Mouse (Mus musculus) inflammation-experienced regulatory T-cells, adult 16 weeks (primary cell): ENCODE measurements around the gene Il22ra1. TPM values are rescaled to one million over a fixed set of nuclear protein-coding genes. Genes with fewer than 3 reads are reported as not detected.

Source experiments
- polyA plus RNA-seq: library from polyadenylated mRNA; unstranded; fragments of 100-300 nt; shearing (Covaris generic); gene quantifications from one replicate; pipeline ENCODE4 v1.2.1, GENCODE M21; 2017

Gene Il22ra1
- not detected for polyA plus RNA-seq

GRCm38 (mm10) chr4:135727817-135728216 is at the start of gene Il22ra1:
Gene Il22ra1, plus strand, starts transcription at chr4:135728172.

GRCm38 (mm10) chr4:135685906-135686567 is 41.9 kb upstream of the Il22ra1 start, which contains the start of gene Ifnlr1:
Gene Ifnlr1, plus strand, starts transcription at chr4:135686287.

DNA sequence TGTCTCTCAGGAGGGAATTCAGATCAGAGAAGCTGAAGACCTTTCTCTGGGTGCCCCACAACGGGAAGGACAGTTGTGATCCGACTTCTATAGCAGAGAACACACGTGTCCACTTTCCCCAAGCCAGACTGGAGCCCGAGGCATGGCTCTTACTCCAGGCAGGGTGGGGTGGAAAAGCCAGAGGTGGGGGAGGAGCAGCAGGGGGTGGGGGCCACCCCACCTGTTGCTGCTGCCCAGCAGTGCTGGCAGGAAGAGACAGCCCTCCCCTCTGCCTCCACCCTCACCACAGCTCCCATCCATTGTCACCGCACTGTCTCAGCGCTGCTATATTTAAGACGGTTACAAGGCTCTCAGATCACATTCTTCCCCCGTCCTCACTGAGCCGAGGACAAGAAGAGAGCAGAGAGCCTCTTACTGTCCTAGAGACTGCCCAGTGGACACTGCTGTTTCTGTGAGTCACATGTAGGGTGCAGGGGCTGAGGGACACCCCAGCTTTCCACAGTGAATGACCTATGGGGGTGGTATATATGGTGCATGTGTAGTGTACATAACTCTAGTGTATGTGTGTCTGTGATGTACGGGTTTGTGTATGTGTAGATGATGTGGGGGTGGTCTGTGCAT is 31.5 kb downstream of the Il22ra1 start, which contains the start of gene Myom3:
Gene Myom3 (plus strand): TSS at position 360 of the 621 bp plus-strand sequence.

Other genes starting within 250 kb of the Il22ra1 start
- gene Stpg1, start 233.4 kb upstream of the Il22ra1 start, polyA plus RNA-seq, result not detected
- gene Nipal3, start 233.1 kb upstream of the Il22ra1 start, polyA plus RNA-seq, result 16.0 TPM
- gene Grhl3, start 154.5 kb upstream of the Il22ra1 start, polyA plus RNA-seq, result not detected
- gene Ifnlr1, start 41.9 kb upstream of the Il22ra1 start, polyA plus RNA-seq, result not detected
- not detected for gene Myom3, start 31.5 kb downstream of the Il22ra1 start, polyA plus RNA-seq
- 207 TPM for gene Srsf10, start 127.6 kb downstream of the Il22ra1 start, polyA plus RNA-seq
- gene Pnrc2, start 145.7 kb downstream of the Il22ra1 start, polyA plus RNA-seq, result 237 TPM
- 23.3 TPM for gene Cnr2, start 167.2 kb downstream of the Il22ra1 start, polyA plus RNA-seq
- gene Fuca1, start 192.6 kb downstream of the Il22ra1 start, polyA plus RNA-seq, result 124 TPM
- 89.1 TPM for gene Hmgcl, start 218.3 kb downstream of the Il22ra1 start, polyA plus RNA-seq
- gene Gale, start 235.6 kb downstream of the Il22ra1 start, polyA plus RNA-seq, result 30.6 TPM
- gene Lypla2, start 244.5 kb downstream of the Il22ra1 start, polyA plus RNA-seq, result 370 TPM